Mouse (Mus musculus) cerebellum, postnatal 4 days (tissue): ENCODE measurements around the gene Nt5c3b.

ENCODE experiments used
- DNase-seq, 2 experiments: peaks; one replicate each; pipeline ENCODE4 v3.0.0; 2022; ENCODE audit warnings: low spot score in 2 of 2, mixed read lengths in 1 of 2

Gene Nt5c3b

DNA sequence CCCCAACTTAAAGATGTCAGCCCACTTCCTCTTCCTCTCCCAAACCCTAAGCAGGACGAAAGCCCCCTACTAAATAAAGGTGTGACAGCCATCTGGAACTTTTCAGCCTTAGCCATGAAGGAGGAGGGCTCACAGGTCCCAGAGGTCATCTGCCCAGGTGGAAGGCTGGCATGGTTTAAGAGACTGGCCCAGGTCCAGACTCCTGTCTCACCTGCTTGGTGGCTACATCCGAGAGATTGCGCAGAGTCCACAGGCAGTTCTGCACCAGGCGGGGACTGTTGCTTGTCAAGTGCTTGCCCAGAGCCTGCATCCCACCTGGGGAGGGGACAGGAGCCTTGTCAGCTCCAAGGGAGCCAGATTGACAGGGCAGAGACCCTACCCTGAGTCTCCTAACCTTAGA, 62.3 kb downstream of the Nt5c3b start:
- no peak for DNase-seq

DNA sequence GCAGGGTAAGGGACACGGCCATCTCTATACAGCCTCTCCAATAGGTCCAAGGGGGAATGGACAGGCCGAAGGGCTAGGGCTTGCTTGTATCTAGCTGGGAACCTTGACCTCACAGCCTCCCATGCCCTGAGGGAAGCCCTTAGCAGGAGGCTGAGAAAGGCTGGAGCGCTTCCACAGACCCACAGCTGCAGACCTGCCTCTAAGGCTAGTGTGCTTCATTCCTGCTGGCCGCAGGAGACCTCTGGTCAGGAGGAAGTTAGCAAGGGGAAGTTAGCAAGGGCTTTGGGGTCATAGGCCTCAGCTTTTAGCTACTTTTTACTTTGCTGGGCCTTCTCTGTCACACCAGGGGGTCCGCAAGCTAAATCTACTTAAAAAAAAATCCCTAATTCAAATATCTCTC, 63.2 kb downstream of the Nt5c3b start:
- no peak for DNase-seq

DNA sequence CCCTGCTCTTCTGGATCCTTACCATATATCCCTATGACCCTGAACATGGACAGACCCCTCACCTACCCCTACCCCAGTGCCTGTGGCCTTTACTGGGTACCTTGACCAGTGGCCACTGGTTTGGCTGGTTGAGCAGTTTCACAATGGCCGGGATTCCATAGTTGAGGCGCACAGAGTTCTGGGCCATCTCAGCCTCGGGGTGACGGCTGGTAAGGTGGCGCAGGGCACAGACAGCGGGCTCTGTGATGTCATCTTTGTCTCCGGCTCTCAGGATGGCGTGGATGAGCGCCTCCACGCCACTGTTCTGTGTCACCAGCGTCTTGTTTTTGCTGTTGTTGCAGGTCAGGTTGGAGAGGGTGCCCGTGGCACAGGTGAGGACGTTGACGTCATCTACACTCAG, 63.6 kb downstream of the Nt5c3b start:
- no peak for DNase-seq

DNA sequence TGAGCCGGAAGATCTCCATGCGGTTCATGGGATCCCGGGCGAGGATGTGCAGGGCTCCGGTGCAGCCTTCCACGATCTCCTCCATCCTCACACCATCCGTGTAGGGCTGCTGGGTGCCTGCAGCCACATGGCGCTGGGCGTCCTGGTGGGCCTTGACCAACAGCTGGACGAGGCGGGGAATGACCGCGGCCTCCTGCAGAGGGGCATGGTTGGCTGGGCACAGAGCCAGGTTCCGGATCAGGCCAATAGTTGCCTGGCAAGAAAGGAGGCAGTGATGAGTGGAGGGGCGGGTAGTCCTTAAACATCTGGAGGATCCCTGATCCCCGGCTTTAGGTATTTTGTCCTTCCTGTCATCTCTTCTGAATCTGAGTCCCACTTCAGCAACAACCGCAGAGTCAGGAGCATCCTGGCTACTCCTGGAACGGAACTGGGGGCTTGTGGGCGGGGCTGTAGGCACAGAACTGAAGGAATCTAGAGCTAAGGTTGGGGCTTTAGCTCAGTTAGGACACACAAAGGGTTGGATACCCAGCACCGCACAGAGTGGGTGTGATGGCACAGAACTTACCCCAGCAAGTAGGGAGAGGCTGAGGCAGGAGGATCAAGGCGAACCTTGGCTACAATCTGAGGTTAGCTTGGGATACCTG, 64.7 kb downstream of the Nt5c3b start:
- no peak for DNase-seq

DNA sequence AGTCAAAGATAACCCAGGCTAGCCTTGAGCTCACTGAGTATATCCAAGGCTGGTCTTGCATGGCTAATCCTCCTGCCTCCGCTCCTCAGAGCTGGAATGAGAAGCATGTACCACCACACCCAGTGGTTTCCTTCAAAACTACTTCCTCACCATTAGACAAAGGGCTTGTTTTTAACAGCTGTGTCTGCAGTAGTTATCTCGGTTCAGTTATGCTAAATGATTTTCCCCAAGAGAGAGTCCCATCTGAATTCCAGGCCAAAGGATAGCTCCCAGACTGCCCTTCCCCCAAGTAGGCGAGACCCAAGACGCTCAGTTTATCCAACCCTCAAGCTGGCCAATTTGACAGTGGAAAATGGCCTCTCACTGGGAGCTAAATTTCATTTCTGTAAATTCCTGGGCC, 65.6 kb downstream of the Nt5c3b start:
- no peak for DNase-seq

DNA sequence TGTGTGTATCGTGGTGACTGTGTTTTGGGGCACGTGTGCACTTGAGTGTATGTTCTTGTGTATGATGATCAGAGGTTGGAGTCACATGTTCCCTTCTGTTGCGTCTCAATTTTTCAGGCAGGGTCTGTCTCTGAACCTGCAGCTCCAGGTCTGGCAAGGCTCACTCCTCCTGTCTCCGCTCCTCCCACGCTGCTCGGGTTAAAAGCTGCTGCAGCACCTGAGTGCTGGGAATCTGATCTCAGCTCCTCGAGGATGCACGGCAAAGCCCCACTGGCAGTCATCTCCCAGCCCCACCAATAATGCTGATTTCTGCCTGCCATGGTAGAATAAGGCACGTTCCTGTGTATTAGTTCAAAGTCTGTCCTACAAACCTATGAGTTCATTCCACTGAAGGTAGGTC, 66.5 kb downstream of the Nt5c3b start:
- no peak for DNase-seq
